Comparison of ENCODE assay signal across 1 mouse cellular context in the genomic region with DNA sequence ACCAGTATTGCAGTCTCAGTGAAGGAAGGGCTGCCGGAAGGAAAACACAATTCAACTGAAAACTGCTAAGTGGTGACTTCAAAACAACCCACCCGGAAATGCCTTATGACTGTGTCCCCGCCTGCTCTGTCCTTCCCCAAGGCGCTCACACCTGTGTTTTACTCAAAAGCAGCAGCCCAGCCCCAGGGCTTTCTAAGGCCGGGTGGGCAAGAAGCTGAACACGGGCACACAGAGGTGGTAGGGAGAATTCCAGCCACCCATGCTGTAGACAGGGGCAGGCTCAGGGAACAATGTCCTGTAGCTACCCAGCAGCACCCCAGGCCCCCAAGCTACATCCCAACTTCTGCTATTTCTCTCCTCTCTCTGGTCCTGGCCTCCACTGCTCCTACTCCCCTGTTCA.
TF ChIP-seq lines count a peak whose summit lies in the region.

No protein-coding gene starts in this region.

TF ChIP-seq in CH12.LX, 34 proteins besides CTCF, POLR2A, EP300 and RAD21 (continued from another document):
- TF ChIP-seq SMC3 (IDR thresholded peaks at IDR 0.05; ENCODE audit: low read depth, low read length) (0 out of 2 replicates have a peak, but pooled peaks have one; percentile 11), ETS1 (conservative IDR thresholded peaks at IDR 0.05; ENCODE audit: low read depth, low read length) (peak; percentile 48; the same call in 1 of the 2 replicates), ZMIZ1 (IDR thresholded peaks at IDR 0.05; ENCODE audit: low read depth, low read length) (peak; percentile 56; the same call in 1 of the 2 replicates), ELF1 (IDR thresholded peaks at IDR 0.05; ENCODE audit: low read depth, low read length) (peak; percentile 90), BHLHE40 (IDR thresholded peaks at IDR 0.05; ENCODE audit: low read depth, low read length) (peak; percentile 66), USF2 (conservative IDR thresholded peaks at IDR 0.05; ENCODE audit: low read depth, low read length) (no peak), E2F4 (IDR thresholded peaks at IDR 0.05; ENCODE audit: insufficient replicate concordance, low read depth, low read length) (0 out of 2 replicates have a peak, but pooled peaks have one; percentile 23), MAX (IDR thresholded peaks at IDR 0.05; ENCODE audit: low read length) (peak; percentile 15; the same call in 1 of the 2 replicates), NRF1 (IDR thresholded peaks at IDR 0.05; ENCODE audit: low read depth, low read length) (peak; percentile 33; the same call in 1 of the 2 replicates), IRF4 (IDR thresholded peaks at IDR 0.05; ENCODE audit: low read depth, low read length) (peak; percentile 81), GABPA (IDR thresholded peaks at IDR 0.05; ENCODE audit: insufficient replicate concordance, low read depth, low read length) (no peak), TCF12 (IDR thresholded peaks at IDR 0.05; ENCODE audit: low read depth, low read length) (peak; percentile 91)
